ENCODE assay signal across 24 mouse cellular contexts in genomic region chr15:90377959-90378358, GRCm38 (mm10).
"Had no signal": no experiment of that assay in that cellular context is flagged by ENCODE, and none has a peak within 500 bp of the region (broad histone marks: within the 10 kb centered on the region; RNA-seq: fewer than 3 reads in every experiment).

No protein-coding gene starts in this region.

- H3K4me3 ChIP-seq: gastrocnemius, adult 2 months; heart, embryonic 10.5 days; heart, embryonic 12.5 days; hindbrain, embryonic 10.5 days; hindbrain, embryonic 12.5 days; kidney, embryonic 15.5 days; layer of hippocampus, adult 2 months; left cerebral cortex, adult 2 months; limb, embryonic 10.5 days; limb, embryonic 12.5 days; liver, embryonic 13.5 days; liver, embryonic 15.5 days had no signal

- H3K36me3 ChIP-seq: heart, embryonic 10.5 days; heart, embryonic 12.5 days; hindbrain, embryonic 10.5 days; hindbrain, embryonic 12.5 days; kidney, embryonic 15.5 days; limb, embryonic 10.5 days; limb, embryonic 12.5 days; liver, embryonic 13.5 days; liver, embryonic 15.5 days had no signal

- H3K27me3 ChIP-seq: heart, embryonic 12.5 days; hindbrain, embryonic 12.5 days; kidney, embryonic 15.5 days; limb, embryonic 12.5 days; liver, embryonic 13.5 days; liver, embryonic 15.5 days had no signal

- DNase-seq: gastrocnemius, adult 2 months; gastrocnemius, postnatal 10 days; heart, adult 18-20 months; heart, postnatal 10 days; heart, postnatal 4 days; kidney, adult 11 months; kidney, adult 2 months; kidney, adult 9 months; kidney, postnatal 14 days; kidney, postnatal 36 days; liver; liver, embryonic 13.5 days had no signal

- ATAC-seq: hindbrain, embryonic 16.5 days; intestine, embryonic 16.5 days had no signal
